ENCODE assay signal across 10 mouse cellular contexts in the genomic region with DNA sequence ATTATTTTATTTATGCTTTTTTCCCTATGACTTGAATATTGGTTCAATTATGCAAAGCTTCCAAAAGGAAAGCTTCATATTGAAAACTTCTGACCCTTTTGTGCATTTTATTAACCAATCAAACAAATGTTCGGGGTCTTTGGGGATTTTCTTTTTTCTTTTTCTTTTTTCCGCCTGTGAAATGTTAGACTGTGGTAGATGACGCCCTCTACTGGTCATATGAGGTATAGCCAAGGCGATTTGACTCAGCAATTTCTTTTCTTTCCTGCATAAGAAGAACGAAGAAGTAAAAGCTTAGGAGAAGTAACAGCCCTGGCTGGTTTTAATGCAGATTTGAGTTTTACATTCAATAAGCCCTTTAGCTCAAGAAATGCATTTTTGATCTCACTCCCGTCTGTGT.
DNase-seq lines count a peak whose midpoint lies in the region; ATAC-seq and TF ChIP-seq lines count a peak whose summit lies in the region.
"Had no signal": no experiment of that assay in that cellular context is flagged by ENCODE, and none has a peak within 500 bp of the region (broad histone marks: within the 10 kb centered on the region; RNA-seq: fewer than 3 reads in every experiment).

No protein-coding gene starts in this region.

- no peaks in the 10 kb centered on the region for H3K4me1 ChIP-seq in heart, embryonic 11.5 days (ENCODE audit: control insufficient read depth, insufficient read depth, low read length)
- H3K4me1 ChIP-seq in limb, embryonic 14.5 days (ENCODE audit: control insufficient read depth, insufficient read depth, low read length) = 0 out of 2 replicates have a peak, but pooled peaks cover 4% of the 10 kb centered on the region
- H3K4me1 ChIP-seq: liver, embryonic 15.5 days had no signal

- no peaks in the 10 kb centered on the region for H3K27me3 ChIP-seq in heart, embryonic 11.5 days (ENCODE audit: control insufficient read depth, insufficient read depth, low read length)
- H3K27me3 ChIP-seq in limb, embryonic 14.5 days (ENCODE audit: control insufficient read depth, insufficient read depth, low read length) = no peaks in the 10 kb centered on the region
- H3K27me3 ChIP-seq: embryonic facial prominence, embryonic 15.5 days; liver, embryonic 15.5 days had no signal

- H3K27ac ChIP-seq in heart, embryonic 11.5 days (ENCODE audit: low read depth, low read length) = no peak overlapping the region
- no peak overlapping the region for H3K27ac ChIP-seq in limb, embryonic 14.5 days (replicated peaks; ENCODE audit: low read depth, low read length)
- H3K27ac ChIP-seq: embryonic facial prominence, embryonic 15.5 days; liver, embryonic 15.5 days had no signal

- peak; percentile 10 for DNase-seq in heart, postnatal 4 days
- peak; percentile 4 for DNase-seq in thymus, postnatal 14 days
- DNase-seq in thymus, adult 18-20 months = no peak
- DNase-seq in embryo, embryonic 10 days (ENCODE audit: low spot score) = peak; percentile 74
- DNase-seq in limb, embryonic 14.5 days (ENCODE audit: low spot score) = peak; percentile 85
- DNase-seq in spleen, postnatal 36 days (ENCODE audit: low spot score in 2 of 2) = no peak
- DNase-seq in gastrocnemius, adult 8-10 months (ENCODE audit: low spot score in 2 of 2) = no peak

- no peak overlapping the region for H3K4me3 ChIP-seq in heart, embryonic 11.5 days (ENCODE audit: low read depth, low read length)
- no peak overlapping the region for H3K4me3 ChIP-seq in limb, embryonic 14.5 days (replicated peaks; ENCODE audit: low read length)
- H3K4me3 ChIP-seq: embryonic facial prominence, embryonic 15.5 days; liver, embryonic 15.5 days had no signal

- WGBS in heart, embryonic 11.5 days (ENCODE audit: insufficient replicate concordance) = 16% methylated on average over 6 of the region's 6 CpGs
- WGBS in limb, embryonic 14.5 days = 6% methylated on average over 6 of the region's 6 CpGs

- no peak for TF ChIP-seq POLR2A in limb, embryonic 14.5 days (IDR thresholded peaks at IDR 0.05; ENCODE audit: borderline replicate concordance, extremely low read depth, insufficient read depth, insufficient read length)

- H3K4me2 ChIP-seq in heart, embryonic 11.5 days = no peak overlapping the region
- H3K4me2 ChIP-seq in limb, embryonic 14.5 days (replicated peaks; ENCODE audit: low read depth, low read length, severe bottlenecking) = 0 out of 2 replicates have a peak overlapping the region, but pooled peaks have one; percentile 13
- H3K4me2 ChIP-seq: embryonic facial prominence, embryonic 15.5 days; liver, embryonic 15.5 days had no signal

- no peak overlapping the region for H3K9ac ChIP-seq in heart, embryonic 11.5 days (ENCODE audit: low read depth, low read length)
- no peak overlapping the region for H3K9ac ChIP-seq in limb, embryonic 14.5 days (ENCODE audit: low read depth, low read length, severe bottlenecking)
- H3K9ac ChIP-seq: embryonic facial prominence, embryonic 15.5 days; liver, embryonic 15.5 days had no signal

- H3K9me3 ChIP-seq in heart, embryonic 11.5 days (replicated peaks; ENCODE audit: control insufficient read depth, low read length) = no peaks in the 10 kb centered on the region
- no peaks in the 10 kb centered on the region for H3K9me3 ChIP-seq in limb, embryonic 14.5 days (ENCODE audit: control insufficient read depth, low read length)
- H3K9me3 ChIP-seq: embryonic facial prominence, embryonic 15.5 days; liver, embryonic 15.5 days had no signal

- no peaks in the 10 kb centered on the region for H3K36me3 ChIP-seq in heart, embryonic 11.5 days (ENCODE audit: control insufficient read depth, insufficient read depth, low read length)
- H3K36me3 ChIP-seq in limb, embryonic 14.5 days (ENCODE audit: control insufficient read depth, insufficient read depth, low read length) = no peaks in the 10 kb centered on the region
- H3K36me3 ChIP-seq: embryonic facial prominence, embryonic 15.5 days; liver, embryonic 15.5 days had no signal

- no peak for ATAC-seq in heart, embryonic 11.5 days (replicated peaks; ENCODE audit: insufficient number of reproducible peaks, low FRiP score, low TSS enrichment)
- ATAC-seq in limb, embryonic 14.5 days (ENCODE audit: low FRiP score, low read depth) = peak; percentile 7; the same call in 1 of the 2 replicates

Comparison
In these comparisons a context has a peak if more than half of its experiments do, and no peak if none do; other contexts are left out.
1. DNase-seq: peak in heart, postnatal 4 days (single experiment), thymus, postnatal 14 days (single experiment), embryo, embryonic 10 days (single experiment) and limb, embryonic 14.5 days (single experiment); none in thymus, adult 18-20 months (0 of 2), spleen, postnatal 36 days (0 of 2) and gastrocnemius, adult 8-10 months (0 of 2).